Mouse (Mus musculus): ENCODE measurements at regions not wholly inside any gene's neighbourhood (a gene's known extent, or its start where the extent isn't known, plus 50 kb on each side); places are given as distances from the start of the nearest gene placed in this dataset.

GRCm38 (mm10) chr14:24997786-24998509 is 461.0 kb upstream of the Zmiz1 start:
- no peak for DNase-seq (ENCODE audit: low spot score in 2 of 2)

DNA sequence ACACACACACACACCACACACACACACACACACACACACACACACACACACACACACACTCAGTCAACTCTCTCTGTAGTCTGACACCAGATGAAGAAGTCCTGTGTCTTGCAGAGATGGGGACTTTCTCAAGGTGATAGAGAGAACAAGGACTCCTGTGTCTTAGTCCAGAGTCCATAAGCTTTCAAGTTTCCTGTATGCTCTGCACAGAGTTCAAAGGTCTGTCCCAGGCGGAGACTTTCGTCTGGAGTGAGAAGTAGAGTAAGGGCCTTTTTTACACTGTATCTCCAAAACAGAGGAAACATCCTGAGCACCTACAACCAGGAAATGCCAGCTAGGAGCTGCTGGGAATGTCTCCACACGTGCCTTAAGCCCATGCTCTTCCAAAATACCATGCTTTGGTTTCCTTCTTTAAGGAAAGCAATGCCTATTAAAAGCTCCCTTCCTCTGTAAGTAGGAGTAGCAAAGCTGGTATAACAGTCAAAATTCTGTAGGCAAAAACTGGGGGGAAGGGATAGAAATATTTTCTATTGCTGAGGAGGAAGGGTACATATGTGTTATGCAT is 459.9 kb upstream of the Zmiz1 start:
- no peak for DNase-seq (ENCODE audit: low spot score in 2 of 2)

GRCm38 (mm10) chr14:25005241-25005946 is 453.6 kb upstream of the Zmiz1 start:
- no peak for DNase-seq (ENCODE audit: low spot score in 2 of 2)

DNA sequence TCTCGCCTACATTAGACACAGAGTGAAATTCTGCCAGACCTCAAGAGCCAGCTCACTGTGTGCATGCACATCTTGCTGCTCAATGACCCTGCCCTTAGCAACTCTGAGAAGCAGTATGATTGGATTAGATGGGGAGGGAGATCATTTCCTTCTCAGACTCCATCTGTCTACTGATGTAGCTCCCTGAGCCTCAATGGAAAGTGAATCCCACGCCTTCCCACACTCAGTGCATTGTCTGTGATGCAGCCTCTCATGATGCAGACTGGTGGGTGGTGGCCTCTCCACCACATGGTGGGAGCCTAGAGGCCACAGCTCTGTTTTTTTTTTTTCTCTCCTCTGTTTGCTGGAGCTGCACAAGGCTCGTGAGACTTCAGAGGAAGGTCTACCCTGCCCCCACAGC is 447.1 kb upstream of the Zmiz1 start:
- no peak for DNase-seq (ENCODE audit: low spot score in 2 of 2)

- no peak for DNase-seq (ENCODE audit: low spot score in 2 of 2)
These were observed 443.4 kb upstream of the Zmiz1 start for GRCm38 (mm10) chr14:25015288-25016238.

GRCm38 (mm10) chr14:25017860-25018259 is 441.1 kb upstream of the Zmiz1 start:
- peak in 1 of 2 experiments; percentile 26 for DNase-seq (ENCODE audit: low spot score in 2 of 2)

- no peak for DNase-seq (ENCODE audit: low spot score in 2 of 2)
These were observed 439.6 kb upstream of the Zmiz1 start for GRCm38 (mm10) chr14:25019306-25019905.

DNA sequence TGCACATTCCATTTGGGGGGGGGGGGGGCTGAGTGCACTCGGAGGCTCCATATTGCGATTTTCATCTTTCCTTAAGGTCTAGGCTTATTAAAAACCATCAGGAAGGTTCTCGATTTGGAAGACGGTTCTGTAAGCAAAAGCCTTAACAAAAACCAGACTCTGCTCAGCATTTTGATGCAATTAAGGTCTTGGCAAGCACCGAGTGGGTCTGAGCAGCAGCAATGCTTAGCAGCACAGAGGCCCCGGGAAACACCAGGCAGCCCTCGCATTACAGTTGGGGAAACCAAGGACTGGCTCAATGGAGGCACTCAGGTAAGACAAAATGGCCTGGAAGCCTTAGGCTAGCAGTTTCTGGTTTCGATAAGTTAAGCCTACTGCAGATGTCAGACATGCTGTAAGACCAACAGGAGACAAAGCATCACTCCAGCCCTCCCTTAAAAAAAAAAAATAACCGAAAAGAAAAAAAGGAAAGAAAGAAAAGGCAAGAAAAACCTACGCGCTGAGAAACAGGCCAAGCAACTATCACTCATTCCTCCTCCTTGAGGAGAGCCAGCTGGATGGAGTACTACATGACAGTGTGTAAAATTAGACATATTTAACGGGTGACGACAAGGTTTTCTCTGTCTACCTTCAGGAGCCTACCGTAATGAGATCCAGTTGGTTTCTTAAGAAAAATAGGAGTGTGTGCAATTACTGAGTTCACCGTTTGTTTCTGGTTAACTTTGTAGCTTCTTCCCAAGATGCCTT is 436.3 kb upstream of the Zmiz1 start:
- DNase-seq (ENCODE audit: low spot score in 2 of 2), result no peak

- no peak for DNase-seq (ENCODE audit: low spot score in 2 of 2)
These were observed 435.6 kb upstream of the Zmiz1 start for GRCm38 (mm10) chr14:25023270-25023800.

- no peak for DNase-seq (ENCODE audit: low spot score in 2 of 2)
These were observed 433.9 kb upstream of the Zmiz1 start for GRCm38 (mm10) chr14:25025074-25025473.

- DNase-seq (ENCODE audit: low spot score in 2 of 2), result no peak
These were observed 431.9 kb upstream of the Zmiz1 start for GRCm38 (mm10) chr14:25027076-25027475.

DNA sequence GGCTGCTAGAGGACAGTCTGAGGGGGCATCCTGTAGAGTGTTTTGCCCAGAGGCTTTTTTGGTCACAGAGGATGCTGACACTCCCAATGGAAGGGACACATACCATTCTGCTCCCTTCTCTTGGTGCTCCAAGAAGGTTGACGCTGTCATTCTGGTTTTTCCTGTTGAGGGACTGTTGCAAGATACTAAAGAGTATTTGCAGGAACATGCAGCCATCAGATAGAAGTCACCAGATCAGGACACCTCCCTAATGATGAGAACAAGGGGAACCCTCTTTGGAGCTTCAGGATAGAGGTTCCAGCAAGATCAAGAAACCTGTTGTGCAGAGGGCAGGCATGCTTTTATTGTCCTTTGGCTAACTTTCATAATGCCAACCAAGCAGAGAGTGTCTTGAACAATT is 431.1 kb upstream of the Zmiz1 start:
- no peak for DNase-seq (ENCODE audit: low spot score in 2 of 2)

DNA sequence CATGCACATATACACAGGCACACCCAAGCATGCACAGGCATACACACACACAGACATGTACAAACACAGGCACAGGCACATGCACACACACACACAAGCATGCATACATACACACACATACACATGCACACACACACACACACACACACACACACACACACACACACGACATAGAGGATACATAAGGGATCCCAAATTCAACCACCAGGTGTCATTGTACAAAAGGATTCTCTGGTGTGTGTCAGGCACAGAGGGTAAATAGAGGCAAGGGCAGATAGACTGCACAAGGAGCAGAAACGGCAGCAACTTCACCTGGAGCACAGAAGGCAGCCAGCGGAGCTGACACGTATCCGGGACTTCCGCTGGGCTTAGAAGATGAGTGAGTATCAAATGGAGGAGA is 428.1 kb upstream of the Zmiz1 start:
- DNase-seq (ENCODE audit: low spot score in 2 of 2), result no peak

GRCm38 (mm10) chr14:25031756-25032680 is 427.0 kb upstream of the Zmiz1 start:
- DNase-seq (ENCODE audit: low spot score in 2 of 2), result no peak

DNA sequence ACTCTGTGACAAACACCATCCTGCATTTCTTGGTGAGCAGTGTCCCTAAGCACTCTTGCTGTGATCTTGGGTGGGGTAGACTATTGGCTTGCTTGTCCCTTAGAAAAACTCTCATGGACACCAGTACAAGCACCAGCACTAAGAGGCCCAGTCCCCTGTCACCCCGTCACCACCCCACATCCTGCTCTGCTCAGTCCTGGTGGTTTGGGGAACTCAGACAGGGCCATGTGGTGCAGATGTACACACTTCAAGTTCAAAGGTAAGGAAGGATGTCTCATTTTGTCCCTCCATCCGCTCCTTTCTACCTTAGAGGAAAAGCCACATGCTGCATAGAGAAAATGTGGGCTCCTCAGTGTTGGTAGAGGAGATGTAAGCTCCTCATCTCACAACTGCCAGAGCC is 426.1 kb upstream of the Zmiz1 start:
- DNase-seq (ENCODE audit: low spot score in 2 of 2), result peak; percentile 50 to 51

DNA sequence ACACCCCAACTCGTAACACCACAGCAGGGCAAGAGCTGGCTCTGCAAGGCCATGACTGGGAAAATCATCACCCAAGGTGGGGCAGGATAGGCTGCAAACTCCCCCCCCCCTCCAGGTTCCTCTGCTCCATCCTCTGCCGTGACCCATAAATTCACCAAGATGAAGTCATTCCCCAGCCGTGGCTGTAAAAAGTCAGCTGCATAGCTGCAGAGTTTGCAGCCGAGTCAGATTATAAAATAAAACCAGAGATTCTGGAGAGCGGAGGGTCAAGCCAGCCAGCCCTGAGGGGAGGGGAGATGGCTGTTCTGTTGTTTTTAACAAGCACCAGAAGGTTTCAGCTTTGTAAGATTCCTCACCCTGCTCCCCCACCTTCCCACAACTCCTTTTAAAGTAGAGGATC is 416.7 kb upstream of the Zmiz1 start:
- no peak for DNase-seq (ENCODE audit: low spot score in 2 of 2)

- no peak for DNase-seq (ENCODE audit: low spot score in 2 of 2)
These were observed 414.9 kb upstream of the Zmiz1 start for GRCm38 (mm10) chr14:25044106-25044505.

DNA sequence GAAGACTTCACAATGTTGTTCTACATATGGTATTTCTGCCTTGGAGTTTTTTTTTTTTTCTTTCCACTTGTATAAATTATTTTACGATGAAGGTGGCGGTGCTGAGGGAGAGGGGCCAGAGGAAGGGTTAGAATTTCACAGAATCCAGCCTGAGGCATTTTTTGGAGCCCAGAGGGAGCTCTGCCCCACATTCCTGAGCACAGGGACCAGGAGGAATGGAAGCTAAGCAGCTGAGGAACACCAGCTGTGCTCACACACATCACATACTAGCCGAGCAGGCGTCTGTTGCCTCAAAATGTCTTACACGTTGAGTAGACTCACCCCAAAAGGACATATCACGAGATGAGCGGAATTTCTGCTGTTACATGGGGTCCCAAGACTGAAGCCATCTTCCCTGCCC is 414.1 kb upstream of the Zmiz1 start:
- DNase-seq (ENCODE audit: low spot score in 2 of 2), result no peak

- no peak for DNase-seq (ENCODE audit: low spot score in 2 of 2)
These were observed 408.2 kb upstream of the Zmiz1 start for GRCm38 (mm10) chr14:25050674-25051251.

Data from thymus, postnatal 10 days (tissue).